Mouse (Mus musculus): ENCODE measurements around the gene Tspan4.
"Not testable (repeated sequence)": the region's sequence is repeated elsewhere in the genome, so short reads cannot be mapped to it uniquely, and the experiment has no call there.

The Tspan4 gene

GRCm38 (mm10) chr7:141439140-141439679 lies 35.8 kb upstream of the Tspan4 start:
- no peak for DNase-seq

- no peak for DNase-seq
Observed at GRCm38 (mm10) chr7:141439811-141440210, 35.2 kb upstream of the Tspan4 start.

DNA sequence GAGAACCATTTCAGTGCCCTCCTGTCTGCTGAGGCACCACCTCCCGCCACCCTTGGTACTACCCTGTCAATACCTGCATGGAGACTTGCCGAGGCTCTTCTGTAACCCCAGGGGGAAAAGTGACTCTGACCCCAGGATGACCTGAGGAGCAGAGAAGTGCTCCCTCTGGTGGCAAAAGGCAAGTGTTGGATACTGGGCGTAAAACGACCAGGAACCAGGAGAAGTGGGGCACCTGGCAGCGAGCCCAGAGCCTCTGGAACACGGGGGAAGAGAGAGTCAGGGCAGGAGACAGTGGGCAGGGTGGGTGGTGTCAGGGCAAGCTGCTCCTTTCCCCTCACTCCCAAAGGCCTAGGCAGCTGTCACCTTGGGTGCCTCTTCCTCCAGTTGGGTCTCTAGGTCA lies 34.4 kb upstream of the Tspan4 start:
- DNase-seq: peak; percentile 83

GRCm38 (mm10) chr7:141441460-141441859 lies 33.6 kb upstream of the Tspan4 start:
- DNase-seq: no peak

GRCm38 (mm10) chr7:141442199-141442598 lies 32.8 kb upstream of the Tspan4 start:
- no peak for DNase-seq

DNA sequence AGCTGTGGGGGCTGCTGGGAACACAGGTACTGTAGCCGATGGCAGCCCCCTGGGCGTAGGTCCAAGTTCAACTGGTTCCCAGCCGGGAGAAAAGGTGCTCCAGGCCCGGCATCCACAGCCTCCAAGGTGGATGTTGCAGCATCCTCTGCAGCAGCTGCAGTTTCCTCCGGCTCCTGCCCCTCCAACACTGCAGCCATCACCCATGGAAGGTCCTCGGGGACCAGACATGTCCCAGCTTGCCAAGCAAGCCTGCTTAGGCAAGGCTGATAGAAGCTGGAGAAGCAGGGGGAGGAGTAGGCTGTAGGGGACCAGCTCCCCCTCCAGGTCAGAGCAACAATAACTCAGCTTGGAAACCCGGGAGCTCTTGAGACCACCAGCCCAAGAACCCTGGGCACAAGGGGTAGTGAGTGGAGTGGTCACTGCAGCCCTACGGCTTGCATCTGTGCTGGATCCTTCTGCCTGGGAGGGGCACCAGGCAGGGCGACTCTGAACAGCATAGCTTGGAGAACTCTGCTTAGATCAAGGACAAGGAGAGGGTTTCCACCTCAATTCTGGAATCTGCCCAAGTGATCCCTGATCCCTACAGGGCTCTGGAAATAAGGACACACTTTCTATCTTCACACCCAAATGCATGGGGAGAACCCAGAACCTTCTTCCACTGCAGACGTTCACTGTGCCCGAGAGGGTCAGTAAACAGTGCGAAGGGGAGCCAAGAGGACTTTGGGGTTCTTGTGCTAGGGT lies 31.8 kb upstream of the Tspan4 start:
- no peak for DNase-seq

DNA sequence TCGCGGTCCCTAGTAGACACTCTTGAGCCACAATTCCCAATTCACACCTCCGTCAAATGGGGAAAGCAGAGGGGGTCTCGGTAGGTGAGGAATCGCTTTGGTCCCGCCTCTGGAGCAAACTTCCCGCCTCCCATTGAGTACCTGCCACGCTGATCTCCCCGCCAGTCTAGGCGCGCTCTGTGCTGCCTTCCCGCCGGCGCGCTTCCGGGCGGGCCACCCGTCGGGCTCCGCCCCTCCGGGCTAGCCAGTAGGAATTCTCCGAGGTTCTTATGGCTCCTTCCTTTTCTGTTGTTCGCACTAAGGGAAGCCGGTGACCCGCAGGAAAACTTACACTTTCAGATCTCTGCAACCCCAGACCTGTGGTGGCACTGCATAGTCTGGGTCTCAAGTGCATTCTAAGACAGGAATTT lies 31.2 kb upstream of the Tspan4 start, which contains the start of gene Pidd1:
Gene Pidd1, minus strand, starts transcription at position 198 of the 410 bp plus-strand sequence.
- DNase-seq: peak; percentile 82

GRCm38 (mm10) chr7:141446374-141446773 lies 28.7 kb upstream of the Tspan4 start:
- not testable (repeated sequence) for DNase-seq

DNA sequence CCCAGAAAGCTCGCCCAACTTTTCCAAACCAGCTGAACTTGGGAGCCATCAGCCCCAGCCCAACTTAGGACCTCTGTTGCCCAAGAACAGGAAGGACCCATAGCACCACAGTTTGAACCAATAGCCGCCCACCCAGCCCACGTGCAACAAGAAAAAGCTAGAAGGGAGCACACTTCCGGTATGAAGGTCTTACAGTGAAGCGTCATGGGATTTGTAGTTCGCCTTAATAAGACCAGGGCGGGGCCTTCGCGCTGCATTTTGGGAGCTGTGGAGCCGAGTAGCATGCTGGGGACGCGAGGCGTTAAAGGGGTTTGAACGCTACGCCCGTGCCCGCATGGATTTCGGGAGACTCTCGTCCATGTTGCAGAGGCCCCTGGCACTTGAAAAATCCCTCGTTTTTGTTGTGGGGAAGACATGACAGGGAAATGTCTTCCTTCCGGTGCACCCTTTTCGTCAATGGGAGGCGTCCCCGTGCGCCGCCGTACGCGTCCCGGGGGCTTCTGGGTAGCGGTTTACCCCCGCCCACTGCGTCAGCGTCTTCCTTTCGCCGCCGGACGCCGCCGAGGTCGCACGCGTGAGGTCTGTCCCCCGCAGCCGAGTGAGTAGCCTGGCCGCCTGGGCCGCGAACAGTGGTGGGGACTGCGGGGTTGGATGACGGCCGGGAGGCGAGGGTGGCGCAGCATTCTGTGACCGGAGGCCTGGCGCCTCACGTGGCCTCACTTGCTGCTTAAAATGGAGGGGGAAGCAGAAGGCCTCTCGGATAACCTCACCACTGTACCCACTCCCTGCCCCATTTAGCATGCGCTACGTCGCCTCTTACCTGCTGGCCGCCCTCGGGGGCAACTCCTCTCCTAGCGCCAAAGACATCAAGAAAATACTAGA lies 27.7 kb upstream of the Tspan4 start, which contains the start of gene Rplp2:
Gene Rplp2, plus strand, starts transcription at position 261 of the 882 bp plus-strand sequence.
- peak; percentile 96 for DNase-seq

GRCm38 (mm10) chr7:141451928-141452327 lies 23.1 kb upstream of the Tspan4 start:
- DNase-seq: no peak

DNA sequence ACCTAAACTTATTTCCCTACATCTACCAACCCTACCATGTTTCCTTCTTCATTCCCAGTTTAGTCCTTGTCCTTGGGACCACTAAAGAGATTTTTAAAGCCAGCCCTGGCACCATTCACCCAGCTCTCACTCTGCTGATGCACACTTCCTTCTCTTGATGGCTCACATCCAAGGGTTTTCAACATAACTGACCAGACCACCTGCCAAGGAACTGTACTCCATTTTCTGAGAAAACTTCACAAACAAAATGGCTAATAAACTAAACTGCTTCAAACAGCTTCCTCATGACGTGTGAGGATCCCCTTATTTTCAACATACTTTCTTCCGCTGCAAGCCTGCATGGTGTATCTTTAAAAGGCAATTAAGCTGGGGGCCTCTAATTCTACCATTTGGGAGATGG lies 21.4 kb upstream of the Tspan4 start:
- DNase-seq: no peak

GRCm38 (mm10) chr7:141454967-141455551 lies 20.0 kb upstream of the Tspan4 start, which contains the start of gene Pnpla2:
Pnpla2 (plus strand) TSS chr7:141455198.
- DNase-seq: peak; percentile 99

- peak; percentile 92 for DNase-seq
Observed at GRCm38 (mm10) chr7:141455610-141456314, 19.3 kb upstream of the Tspan4 start.

GRCm38 (mm10) chr7:141456739-141457138 lies 18.3 kb upstream of the Tspan4 start:
- no peak for DNase-seq

GRCm38 (mm10) chr7:141457236-141457635 lies 17.8 kb upstream of the Tspan4 start:
- no peak for DNase-seq

DNA sequence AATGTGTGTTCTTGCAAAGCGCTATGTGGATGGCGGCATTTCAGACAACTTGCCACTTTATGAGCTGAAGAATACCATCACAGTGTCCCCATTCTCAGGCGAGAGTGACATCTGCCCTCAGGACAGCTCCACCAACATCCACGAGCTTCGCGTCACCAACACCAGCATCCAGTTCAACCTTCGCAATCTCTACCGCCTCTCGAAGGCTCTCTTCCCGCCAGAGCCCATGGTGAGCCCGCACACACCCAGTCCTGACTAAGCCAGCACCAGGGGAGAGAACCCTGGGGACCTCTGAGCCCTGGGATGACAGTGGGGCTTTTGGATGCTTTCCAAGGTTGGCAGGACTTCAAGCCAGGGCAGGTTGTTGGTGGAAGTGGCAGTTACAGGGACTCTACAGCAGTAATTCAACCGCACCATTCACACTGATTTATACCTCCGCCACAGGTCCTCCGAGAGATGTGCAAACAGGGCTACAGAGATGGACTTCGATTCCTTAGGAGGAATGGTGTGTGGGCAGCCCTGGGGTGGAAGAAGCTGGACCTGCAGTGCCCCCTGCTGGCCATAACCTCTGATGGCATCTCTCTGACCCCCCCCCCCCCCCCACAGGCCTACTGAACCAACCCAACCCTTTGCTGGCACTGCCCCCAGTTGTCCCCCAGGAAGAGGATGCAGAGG lies 16.9 kb upstream of the Tspan4 start:
- peak; percentile 65 for DNase-seq

DNA sequence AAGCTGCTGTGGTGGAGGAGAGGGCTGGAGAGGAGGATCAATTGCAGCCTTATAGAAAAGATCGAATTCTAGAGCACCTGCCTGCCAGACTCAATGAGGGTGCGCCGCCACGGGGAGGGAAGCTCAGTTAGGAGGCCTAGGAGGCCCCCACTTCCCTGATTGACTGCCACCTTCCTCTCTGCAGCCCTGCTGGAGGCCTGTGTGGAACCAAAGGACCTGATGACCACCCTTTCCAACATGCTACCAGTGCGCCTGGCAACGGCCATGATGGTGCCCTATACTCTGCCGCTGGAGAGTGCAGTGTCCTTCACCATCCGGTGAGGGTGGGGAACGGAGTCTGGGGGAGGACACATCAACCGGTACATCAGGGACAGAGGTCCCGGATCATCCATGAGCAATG lies 16.4 kb upstream of the Tspan4 start:
- no peak for DNase-seq

- no peak for DNase-seq
Observed at GRCm38 (mm10) chr7:141459301-141459711, 15.7 kb upstream of the Tspan4 start.

DNA sequence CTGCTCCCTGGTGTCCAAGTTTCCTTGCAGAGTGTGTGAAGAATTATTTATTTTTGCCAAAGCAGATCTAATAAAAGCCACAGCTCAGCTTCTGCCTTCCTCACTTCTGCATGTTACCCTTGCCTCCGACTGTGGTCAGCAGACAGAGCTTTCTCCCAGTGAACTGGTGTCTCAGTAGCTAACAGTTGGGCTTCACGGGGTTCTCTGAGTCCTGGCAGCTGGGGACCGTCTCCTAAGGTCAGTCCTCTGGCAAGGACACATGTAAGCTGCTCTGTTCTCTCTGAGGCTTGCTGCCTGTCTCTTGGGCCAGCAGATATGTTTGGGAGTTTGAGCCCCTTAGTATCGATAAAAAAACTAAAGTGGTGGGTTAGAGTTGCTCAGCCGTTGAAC lies 15.0 kb upstream of the Tspan4 start:
- DNase-seq: peak; percentile 47

GRCm38 (mm10) chr7:141460391-141461113 lies 14.5 kb upstream of the Tspan4 start, which contains the start of gene Cracr2b:
Cracr2b (plus strand) TSS chr7:141461094.
- peak; percentile 73 for DNase-seq
